Mouse (Mus musculus) C2C12 (cell line): Measurements from ENCODE around the gene E2f6. TPM values are rescaled to one million over a fixed set of nuclear protein-coding genes. Genes with fewer than 3 reads are reported as not detected.

Source experiments
- H3K27me3 ChIP-seq: one replicate; pipeline ENCODE4 v1.6.1; 2011; ENCODE audit not compliant: control insufficient read depth, insufficient read depth, insufficient read length
- H3K36me3 ChIP-seq: one replicate; pipeline ENCODE4 v1.6.1; 2011; ENCODE audit not compliant: control insufficient read depth, insufficient read depth
- H3K4me3 ChIP-seq: one replicate; pipeline ENCODE4 v1.5.1; 2011; ENCODE audit warnings: mild to moderate bottlenecking, control low read depth; ENCODE audit not compliant: poor library complexity, insufficient read depth, severe bottlenecking
- H3K79me2 ChIP-seq: one replicate; pipeline ENCODE4 v1.6.1; 2011; ENCODE audit not compliant: control insufficient read depth, insufficient read depth
- H3K79me3 ChIP-seq: one replicate; pipeline ENCODE4 v1.6.1; 2011; ENCODE audit warnings: low read depth, control low read depth
- H3ac ChIP-seq: one replicate; pipeline ENCODE3; 2011; ENCODE audit warnings: low read depth; ENCODE audit not compliant: control insufficient read depth, insufficient read length
- CEBPB ChIP-seq: IDR thresholded peaks from one replicate; pipeline ENCODE4 v1.6.1; 2011; ENCODE audit warnings: low read depth, mild to moderate bottlenecking, control low read depth, moderate library complexity
- CTCF ChIP-seq: IDR thresholded peaks from one replicate; pipeline ENCODE4 v1.5.1; 2011; ENCODE audit not compliant: control insufficient read depth, insufficient read depth, insufficient read length
- FOSL1 ChIP-seq: IDR thresholded peaks from one replicate; pipeline ENCODE4 v1.8.0; 2011; ENCODE audit warnings: mild to moderate bottlenecking, low read length; ENCODE audit not compliant: poor library complexity, insufficient read depth, severe bottlenecking
- MAX ChIP-seq: IDR thresholded peaks from one replicate; pipeline ENCODE4 v1.6.1; 2011; ENCODE audit warnings: mild to moderate bottlenecking, control low read depth
- MYOD1 ChIP-seq: IDR thresholded peaks from one replicate; pipeline ENCODE4 v1.6.1; 2011; ENCODE audit warnings: low read depth; ENCODE audit not compliant: control insufficient read depth, insufficient read length
- MYOG ChIP-seq: IDR thresholded peaks from one replicate; pipeline ENCODE4 v1.6.1; 2011; ENCODE audit not compliant: control insufficient read depth, insufficient read length; ENCODE audit errors: extremely low read depth
- USF1 ChIP-seq: IDR thresholded peaks from one replicate; pipeline ENCODE4 v1.6.1; 2011; ENCODE audit warnings: low read depth, mild to moderate bottlenecking, control low read depth, moderate library complexity
- polyA plus RNA-seq: library from polyadenylated mRNA; unstranded; fragments of >200 nt; fragmentation: generic; extraction: Trizol; gene quantifications from one replicate; pipeline ENCODE4 v1.2.1, GENCODE M21; 2012; ENCODE audit warnings: missing spikeins

E2f6 gene
- polyA plus RNA-seq, 1 experiment, result 19.0 TPM

DNA sequence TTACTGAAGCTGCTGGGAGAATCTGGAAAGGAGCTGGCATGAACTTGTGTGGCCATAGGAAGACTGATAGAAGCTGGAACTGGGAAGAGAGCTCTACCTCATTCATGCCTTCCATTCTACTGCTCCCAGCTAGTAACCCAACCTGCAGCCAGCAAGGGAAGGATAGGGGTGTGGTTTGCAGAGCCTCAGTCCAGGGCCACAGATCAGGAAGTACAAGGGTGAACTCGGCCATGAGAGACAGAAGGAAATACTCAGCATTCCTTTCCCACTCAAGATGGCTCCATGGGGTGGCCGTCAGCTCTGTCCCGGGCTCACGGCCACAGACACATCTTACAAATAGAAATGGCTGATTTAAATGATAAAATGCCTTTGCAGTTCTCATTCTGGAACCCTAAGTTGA, 20.3 kb downstream of the E2f6 start:
- Histone ChIP-seq H3K79me3 (no peaks in the 10 kb centered on the region), H3ac (no peak overlapping the region), H3K4me3 (no peak overlapping the region), H3K27me3 (no peaks in the 10 kb centered on the region), H3K36me3 (peaks cover 3% of the 10 kb centered on the region), H3K79me2 (no peaks in the 10 kb centered on the region)
- TF ChIP-seq MAX, result no peak
- no peak for TF ChIP-seq USF1
- TF ChIP-seq CTCF, result no peak
- no peak for TF ChIP-seq CEBPB
- TF ChIP-seq MYOD1, result no peak
- no peak for TF ChIP-seq MYOG
- no peak for TF ChIP-seq FOSL1

DNA sequence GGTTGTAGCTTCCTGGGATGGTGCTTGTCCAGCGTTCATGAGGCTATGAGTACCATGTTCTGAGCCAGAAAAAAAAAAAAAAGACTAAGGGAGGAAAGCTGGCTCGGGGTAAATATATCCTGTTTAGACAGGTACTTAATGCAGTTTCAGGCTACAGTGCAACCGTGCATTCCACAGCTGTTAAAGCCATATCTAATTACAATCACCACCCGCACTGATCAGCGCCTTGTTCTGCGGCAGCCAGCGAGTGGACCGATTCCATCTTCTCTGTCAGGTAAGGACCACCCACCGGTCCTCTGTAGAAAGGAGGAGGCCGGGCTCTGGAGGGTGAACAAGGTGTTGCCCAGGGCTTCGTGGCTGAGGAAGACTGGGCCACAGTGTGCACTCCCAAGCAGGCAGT, 23.9 kb downstream of the E2f6 start:
- H3ac ChIP-seq, result no peak overlapping the region
- H3K4me3 ChIP-seq, result no peak overlapping the region
- TF ChIP-seq MYOD1 (no peak), CTCF (no peak), CEBPB (no peak), FOSL1 (no peak), MAX (no peak), USF1 (no peak), MYOG (no peak)
- H3K27me3 ChIP-seq, result no peaks in the 10 kb centered on the region
- H3K79me3 ChIP-seq, result no peaks in the 10 kb centered on the region
- H3K36me3 ChIP-seq, result no peaks in the 10 kb centered on the region
- no peaks in the 10 kb centered on the region for H3K79me2 ChIP-seq

DNA sequence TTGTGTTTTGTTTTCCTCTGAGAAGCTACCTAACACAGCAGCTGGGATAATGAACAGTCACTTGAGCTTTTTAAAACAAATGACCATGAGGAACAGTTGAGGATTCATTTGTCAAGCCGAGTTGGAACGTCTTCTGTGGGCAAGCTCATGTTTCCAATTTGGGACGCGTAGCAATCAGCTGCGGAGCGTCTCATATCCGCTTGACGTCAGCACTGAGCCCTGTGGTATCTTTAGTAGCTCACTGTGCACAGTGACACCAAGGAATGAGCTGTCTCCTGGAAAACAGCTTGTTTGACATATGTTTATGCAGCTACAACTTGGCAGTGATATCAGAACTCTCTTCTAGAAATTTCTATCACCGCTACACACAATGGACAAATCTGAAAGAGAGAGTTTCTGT, 25.4 kb downstream of the E2f6 start:
- no peaks in the 10 kb centered on the region for H3K79me2 ChIP-seq
- no peaks in the 10 kb centered on the region for H3K27me3 ChIP-seq
- no peaks in the 10 kb centered on the region for H3K36me3 ChIP-seq
- no peak overlapping the region for H3ac ChIP-seq
- H3K4me3 ChIP-seq, result no peak overlapping the region
- no peaks in the 10 kb centered on the region for H3K79me3 ChIP-seq
- TF ChIP-seq MYOD1 (peak; percentile 61), MYOG (no peak)

DNA sequence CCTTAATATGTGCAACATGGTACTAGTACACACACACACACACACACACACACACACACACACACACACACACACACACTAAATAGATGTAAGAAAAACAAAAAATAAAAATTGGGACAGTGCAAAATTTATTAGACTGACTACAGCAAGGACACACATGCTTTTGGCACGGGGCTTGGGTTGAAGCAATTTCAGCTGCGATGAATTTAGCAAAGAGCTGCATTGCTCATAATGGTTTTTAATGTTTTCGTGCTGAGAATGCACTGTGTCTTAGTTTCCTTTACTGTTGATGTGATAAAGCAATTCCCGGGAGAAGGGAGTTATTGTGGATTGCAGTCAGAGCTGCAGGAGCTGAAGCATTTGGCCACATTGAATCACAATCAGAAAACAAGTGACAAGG, 27.0 kb downstream of the E2f6 start:
- no peaks in the 10 kb centered on the region for H3K27me3 ChIP-seq
- H3K79me2 ChIP-seq, result no peaks in the 10 kb centered on the region
- no peak overlapping the region for H3ac ChIP-seq
- no peaks in the 10 kb centered on the region for H3K79me3 ChIP-seq
- no peak overlapping the region for H3K4me3 ChIP-seq
- TF ChIP-seq CEBPB (no peak), FOSL1 (no peak), MYOG (no peak), MYOD1 (no peak), USF1 (no peak), MAX (no peak), CTCF (no peak)
- no peaks in the 10 kb centered on the region for H3K36me3 ChIP-seq

DNA sequence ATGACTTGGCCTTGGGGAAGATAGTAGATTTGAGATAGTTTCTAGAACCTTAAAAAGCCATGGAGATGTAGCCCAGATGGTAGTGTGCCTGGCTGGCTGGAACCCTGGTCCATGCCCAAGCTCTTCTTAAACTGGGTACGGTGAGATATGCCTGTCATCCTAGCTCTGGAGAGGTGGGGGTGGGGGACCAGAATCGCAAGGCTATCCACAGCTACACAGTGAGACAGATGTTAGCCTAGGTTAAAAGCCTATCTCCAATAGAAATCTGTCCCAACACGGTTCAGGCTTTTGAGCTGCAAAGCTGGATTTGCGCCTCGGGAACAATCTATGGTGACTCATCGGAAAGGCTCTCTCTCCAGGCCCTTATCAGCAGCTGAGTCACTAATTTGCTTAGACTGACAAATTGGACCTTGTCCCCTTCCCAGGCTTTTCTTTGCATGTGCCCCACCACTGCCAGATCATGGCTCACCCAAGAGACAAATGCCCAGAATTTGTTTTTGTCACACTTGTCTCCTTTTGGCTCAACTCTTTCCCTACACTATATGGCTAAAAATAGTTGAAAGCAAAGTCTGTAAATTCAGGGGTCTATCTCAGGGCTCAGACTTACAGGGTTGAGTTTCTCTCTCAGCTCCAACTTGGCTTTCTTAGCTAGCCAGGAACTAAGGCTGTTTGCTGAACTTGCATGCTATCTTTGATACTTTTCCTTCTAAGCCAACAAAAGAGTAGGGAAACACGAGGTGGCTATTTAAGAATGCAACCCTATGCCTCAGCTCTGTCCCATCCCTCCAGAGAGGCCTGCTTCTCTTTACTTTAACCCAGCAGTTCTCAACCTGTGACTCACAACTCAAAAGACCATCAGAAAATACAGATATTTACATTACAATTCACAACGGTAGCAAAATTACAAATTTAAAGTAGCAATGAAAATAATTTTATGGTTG, 30.3 kb downstream of the E2f6 start:
- peak; percentile 85 for TF ChIP-seq FOSL1
- peak; percentile 52 for TF ChIP-seq MYOD1
- no peak for TF ChIP-seq MAX
- no peaks in the 10 kb centered on the region for H3K27me3 ChIP-seq
- H3K36me3 ChIP-seq, result no peaks in the 10 kb centered on the region
- H3K79me2 ChIP-seq, result no peaks in the 10 kb centered on the region
- H3K4me3 ChIP-seq, result no peak overlapping the region
- H3K79me3 ChIP-seq, result no peaks in the 10 kb centered on the region
- no peak overlapping the region for H3ac ChIP-seq
